Mouse (Mus musculus): ENCODE measurements at regions not wholly inside any gene's neighbourhood (a gene's known extent, or its start where the extent isn't known, plus 50 kb on each side); places are given as distances from the start of the nearest gene placed in this dataset.

GRCm38 (mm10) chr5:42959296-42959862, 273.6 kb upstream of the Cpeb2 start:
- TF ChIP-seq CTCF (IDR thresholded peaks at IDR 0.05; ENCODE audit: low read depth) = no peak
- no peak for TF ChIP-seq EP300 (IDR thresholded peaks at IDR 0.05; ENCODE audit: low read depth)
